Mouse (Mus musculus) bone marrow macrophage, adult 2 months (primary cell): Measurements from ENCODE around the gene Tecpr1.

Experiments used
- CTCF ChIP-seq: IDR thresholded peaks from 2 replicates; pipeline ENCODE4 v1.5.1; 2012; ENCODE audit warnings: low read depth, mild to moderate bottlenecking, low read length, moderate library complexity
- POLR2A ChIP-seq: IDR thresholded peaks from 2 replicates; pipeline ENCODE4 v1.6.1; 2012; ENCODE audit warnings: mild to moderate bottlenecking, low read depth, low read length, borderline replicate concordance

GRCm38 (mm10) chr5:144258687-144259086, 35.3 kb upstream of the Tecpr1 start:
- TF ChIP-seq POLR2A (no peak), CTCF (no peak)
